In the genomic region with DNA sequence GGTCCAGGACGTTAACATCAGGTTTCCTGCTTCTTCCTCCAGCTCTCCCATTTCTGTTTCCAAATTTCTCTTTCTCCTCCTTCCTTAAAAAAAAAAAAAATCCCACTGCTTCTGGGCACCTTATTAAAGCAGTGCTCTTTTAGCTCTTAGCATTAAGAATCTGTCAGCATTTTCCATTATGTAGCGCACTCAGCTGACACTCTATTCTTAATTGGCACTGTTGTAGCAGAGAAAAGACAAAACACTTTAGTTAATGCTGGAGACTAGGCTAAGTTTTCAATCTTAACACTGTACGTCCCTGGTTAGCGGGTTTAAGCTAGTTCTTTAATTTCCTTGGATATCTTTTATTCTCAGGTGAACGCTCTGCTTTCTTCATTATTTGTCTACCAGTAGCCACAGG, we compare ENCODE assay signal across 19 mouse cellular contexts.
"Had no signal": no experiment of that assay in that cellular context is flagged by ENCODE, and none has a peak within 500 bp of the region (broad histone marks: within the 10 kb centered on the region; RNA-seq: fewer than 3 reads in every experiment).

No protein-coding gene starts in this region.

- H3K4me1 ChIP-seq: lung, embryonic 15.5 days; megakaryocyte, embryonic 14.5 days; midbrain, embryonic 13.5 days; neural tube, embryonic 12.5 days had no signal

- H3K9me3 ChIP-seq: lung, embryonic 15.5 days; midbrain, embryonic 13.5 days; midbrain, embryonic 15.5 days; neural tube, embryonic 12.5 days had no signal

- H3K27me3 ChIP-seq: lung, embryonic 15.5 days; megakaryocyte, embryonic 14.5 days; midbrain, embryonic 13.5 days; midbrain, embryonic 15.5 days; neural tube, embryonic 12.5 days had no signal

- H3K9ac ChIP-seq: lung, embryonic 15.5 days; midbrain, embryonic 13.5 days; midbrain, embryonic 15.5 days; neural tube, embryonic 12.5 days had no signal

- DNase-seq: lung, adult 2 months; lung, postnatal 14 days; lung, postnatal 36 days; retina, postnatal 1 day; right cerebral cortex, adult 18-20 months; right cerebral cortex, postnatal 25 days; right cerebral cortex, postnatal 4 days; spleen, adult 18-20 months; thymus, adult 18-20 months; thymus, postnatal 14 days; thymus, postnatal 36 days had no signal

- ATAC-seq: lung, postnatal 0 days; midbrain, embryonic 13.5 days; midbrain, embryonic 15.5 days had no signal

- H3K4me3 ChIP-seq: lung, embryonic 15.5 days; megakaryocyte, embryonic 14.5 days; midbrain, embryonic 13.5 days; midbrain, embryonic 15.5 days; neural tube, embryonic 12.5 days had no signal

- H3K4me2 ChIP-seq: lung, embryonic 15.5 days; midbrain, embryonic 11.5 days; midbrain, embryonic 13.5 days; midbrain, embryonic 15.5 days; neural tube, embryonic 12.5 days had no signal

- H3K27ac ChIP-seq: lung, embryonic 15.5 days; macrophage; midbrain, embryonic 13.5 days; midbrain, embryonic 15.5 days; neural tube, embryonic 12.5 days had no signal

- H3K36me3 ChIP-seq: lung, embryonic 15.5 days; midbrain, embryonic 13.5 days; midbrain, embryonic 15.5 days; neural tube, embryonic 12.5 days had no signal
